Mouse (Mus musculus) erythroblast, embryonic 14.5 days (primary cell): Measurements from ENCODE around the gene Mindy2. TPM values are rescaled to one million over a fixed set of nuclear protein-coding genes. Genes with fewer than 3 reads are reported as not detected.

ENCODE experiments used
- H3K27me3 ChIP-seq: 2 replicates; pipeline ENCODE4 v1.6.1; 2012; ENCODE audit warnings: inconsistent platforms; ENCODE audit not compliant: control insufficient read depth
- H3K36me3 ChIP-seq: 2 replicates; pipeline ENCODE4 v1.6.1; 2012; ENCODE audit warnings: mild to moderate bottlenecking, inconsistent platforms; ENCODE audit not compliant: control insufficient read depth
- H3K4me1 ChIP-seq: 2 replicates; pipeline ENCODE4 v1.6.1; 2012; ENCODE audit warnings: inconsistent platforms; ENCODE audit not compliant: control insufficient read depth
- H3K4me3 ChIP-seq: replicated peaks from 2 replicates; pipeline ENCODE3; 2012; ENCODE audit warnings: moderate library complexity, mild to moderate bottlenecking, inconsistent platforms
- H3K9me3 ChIP-seq: 2 replicates; pipeline ENCODE4 v1.6.1; 2012; ENCODE audit warnings: low read length, inconsistent platforms, mixed read lengths; ENCODE audit not compliant: control insufficient read depth
- GATA1 ChIP-seq: IDR thresholded peaks from 2 replicates; pipeline ENCODE4 v1.6.1; 2012; ENCODE audit warnings: low read length, inconsistent platforms, mixed read lengths
- TAL1 ChIP-seq: IDR thresholded peaks from 3 replicates; pipeline ENCODE4 v1.6.1; 2012; ENCODE audit warnings: low read length, inconsistent platforms, mixed read lengths
- polyA plus RNA-seq: library from polyadenylated mRNA; stranded (reverse); fragments of >175 nt; gene quantifications from 2 replicates; pipeline ENCODE4 v1.2.3, GENCODE M21; 2012

Mindy2 gene
- polyA plus RNA-seq, 1 experiment = 6.8 TPM

DNA sequence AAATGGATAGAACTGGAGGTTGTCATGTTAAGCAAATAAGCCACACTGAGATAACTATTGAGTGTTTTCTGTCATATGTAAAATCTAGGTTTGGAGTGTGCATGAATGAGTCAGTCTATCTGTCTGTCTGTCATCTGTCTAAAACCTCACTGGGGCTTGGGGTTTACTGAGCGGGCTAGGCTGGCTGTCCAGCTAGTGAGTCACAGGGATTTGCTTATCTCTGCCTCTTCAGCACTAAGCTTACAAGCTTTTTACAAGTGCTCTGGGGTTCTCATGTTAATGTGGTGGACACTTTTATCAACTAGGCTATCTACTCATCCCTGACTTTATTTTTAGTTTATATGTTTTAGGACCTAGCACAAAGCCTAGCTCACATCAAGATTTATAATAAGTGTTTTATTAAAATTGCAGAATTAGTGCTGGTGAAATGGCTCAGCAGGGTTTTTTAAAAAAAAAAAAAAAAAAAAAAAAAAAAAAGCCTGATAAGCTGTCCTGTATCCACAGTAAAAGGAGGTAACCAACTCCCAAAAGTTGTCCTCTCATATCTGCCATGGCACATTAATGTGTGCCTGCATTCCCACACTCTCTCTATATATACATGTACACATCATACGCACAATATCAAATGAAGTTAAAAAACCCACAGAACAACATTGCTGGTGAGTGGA, 31.5 kb upstream of the Mindy2 start:
- TF ChIP-seq TAL1 = no peak
- no peak; the same call in 1 of the 2 replicates for TF ChIP-seq GATA1
- H3K36me3 ChIP-seq = peaks cover 85% of the 10 kb centered on the region
- H3K9me3 ChIP-seq = no peaks in the 10 kb centered on the region
- H3K4me3 ChIP-seq = no peak overlapping the region
- peaks cover 93% of the 10 kb centered on the region for H3K4me1 ChIP-seq
- no peaks in the 10 kb centered on the region for H3K27me3 ChIP-seq

DNA sequence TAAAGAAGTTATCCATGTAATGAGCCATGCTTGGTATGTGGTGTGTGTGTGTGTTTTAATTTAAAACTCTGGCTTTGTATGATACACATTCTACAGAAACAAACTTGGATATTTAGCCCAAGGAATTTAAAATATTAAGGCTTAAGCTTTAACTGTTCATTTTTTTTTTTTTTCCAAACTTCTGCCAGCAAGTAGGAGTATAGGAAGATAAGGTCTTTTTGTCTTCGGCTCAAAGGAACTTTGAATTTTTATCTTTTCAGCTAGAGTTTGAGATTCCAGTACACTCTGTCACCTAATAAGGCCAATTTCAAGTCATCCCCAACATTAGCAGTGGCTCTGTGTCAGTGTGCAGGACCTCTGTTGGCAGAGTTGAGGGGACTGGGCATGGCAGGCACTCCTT, 25.2 kb upstream of the Mindy2 start:
- H3K4me1 ChIP-seq = peaks cover 68% of the 10 kb centered on the region
- peak overlapping the region; percentile 83 for H3K4me3 ChIP-seq
- peaks cover 71% of the 10 kb centered on the region for H3K36me3 ChIP-seq
- H3K9me3 ChIP-seq = no peaks in the 10 kb centered on the region
- no peaks in the 10 kb centered on the region for H3K27me3 ChIP-seq
- TF ChIP-seq TAL1 = no peak
- TF ChIP-seq GATA1 = no peak

DNA sequence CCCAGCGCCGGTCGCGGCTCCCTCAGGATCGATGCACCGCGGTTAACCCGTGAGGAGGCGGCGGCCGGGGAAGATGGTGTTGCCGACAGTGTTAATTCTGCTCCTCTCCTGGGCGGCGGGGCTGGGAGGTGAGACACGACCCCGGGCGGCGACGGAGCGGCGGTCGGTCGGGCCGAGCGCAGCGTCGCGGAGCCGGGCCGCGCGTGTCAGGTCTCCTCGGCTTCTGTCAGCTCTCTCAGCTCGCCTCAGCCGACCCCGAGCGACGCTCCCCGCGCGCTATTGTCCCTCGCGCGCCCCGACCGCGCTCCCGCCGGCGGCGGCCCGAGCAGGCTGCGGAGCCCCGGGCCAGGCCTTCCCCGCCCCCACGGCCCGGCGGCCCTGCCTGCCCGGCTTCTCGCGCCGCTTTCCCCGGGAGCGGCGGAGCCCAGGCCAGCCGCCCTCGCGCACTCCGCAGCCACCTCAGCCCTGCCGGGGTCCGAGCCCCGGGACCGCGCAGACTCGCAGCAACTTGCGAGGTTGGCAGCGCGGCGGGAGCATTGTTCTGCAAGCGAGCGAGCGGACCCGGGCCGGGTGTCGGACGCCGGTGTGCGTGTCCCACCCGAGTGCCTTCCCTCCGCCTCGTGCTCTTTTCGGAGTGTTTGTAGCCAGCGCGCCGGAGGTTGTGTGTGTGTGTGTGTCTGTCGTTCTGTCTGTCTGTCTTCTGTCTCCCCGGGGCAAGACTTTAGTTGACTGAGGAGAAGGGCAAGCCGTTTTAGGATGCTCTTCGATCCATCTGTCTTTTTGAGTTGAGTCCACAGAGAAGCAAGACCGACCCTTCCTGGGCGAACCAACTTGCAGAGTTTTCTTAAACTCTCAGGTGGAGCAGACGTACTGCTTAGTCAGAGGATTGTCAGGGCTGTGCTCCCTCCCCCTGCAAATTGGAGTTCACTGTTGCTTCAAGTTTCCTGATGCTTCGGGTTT, 22.4 kb upstream of the Mindy2 start:
- Histone ChIP-seq H3K27me3 (no peaks in the 10 kb centered on the region), H3K4me1 (peaks cover 66% of the 10 kb centered on the region), H3K9me3 (no peaks in the 10 kb centered on the region), H3K36me3 (peaks cover 43% of the 10 kb centered on the region), H3K4me3 (peak overlapping the region; percentile 83)
- no peak for TF ChIP-seq GATA1
- no peak for TF ChIP-seq TAL1

DNA sequence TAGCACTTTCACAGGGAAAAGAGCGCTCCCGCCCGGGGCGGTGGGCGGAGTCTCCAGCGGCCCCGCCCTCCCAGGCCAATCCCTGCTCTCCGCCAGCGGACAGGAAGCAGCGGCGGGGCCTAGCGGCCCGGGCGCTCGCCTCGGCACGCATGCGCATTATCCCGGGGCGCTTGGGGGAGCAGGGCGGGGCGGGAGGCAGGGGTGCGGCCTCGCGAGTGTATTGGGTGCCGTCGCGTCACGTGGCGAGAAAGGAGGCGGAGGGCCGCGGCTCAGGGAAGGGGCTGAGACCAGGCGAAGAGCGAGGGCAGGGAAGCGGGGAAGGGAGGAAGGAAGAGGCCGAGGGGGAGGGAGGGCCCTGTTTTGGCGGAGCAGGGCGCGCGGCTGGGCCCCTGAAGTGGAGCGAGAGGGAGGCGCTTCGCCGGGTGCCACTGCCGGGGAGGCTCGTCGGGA, 21.7 kb upstream of the Mindy2 start, which contains the start of gene Adam10:
Adam10 (plus strand) TSS at position 316 of the 450 bp plus-strand sequence.
- TF ChIP-seq TAL1 (no peak), GATA1 (no peak)
- Histone ChIP-seq H3K4me1 (peaks cover 66% of the 10 kb centered on the region), H3K9me3 (no peaks in the 10 kb centered on the region), H3K4me3 (peak within 1 kb of the TSS; percentile 83), H3K36me3 (peaks cover 37% of the 10 kb centered on the region), H3K27me3 (no peaks in the 10 kb centered on the region)

DNA sequence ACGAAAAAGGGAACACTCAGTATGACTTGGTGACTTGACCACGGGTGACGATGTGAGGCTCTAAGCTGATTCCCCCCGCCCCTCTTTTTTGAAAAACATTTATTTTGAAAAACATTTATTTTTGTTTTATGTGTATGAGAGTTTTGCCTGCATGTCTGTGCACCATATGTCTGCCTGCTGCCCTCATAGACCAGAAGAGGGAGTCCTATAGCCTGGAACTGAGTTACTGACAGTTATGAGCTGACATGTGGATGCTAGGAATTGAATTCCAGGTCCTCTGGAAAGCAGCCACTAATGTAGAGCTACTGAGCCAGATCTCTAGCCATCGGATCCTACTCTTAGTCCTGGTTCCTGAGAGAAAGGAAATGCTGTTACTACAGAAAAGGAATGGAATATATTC, 19.0 kb upstream of the Mindy2 start:
- H3K4me1 ChIP-seq = peaks cover 67% of the 10 kb centered on the region
- no peaks in the 10 kb centered on the region for H3K27me3 ChIP-seq
- H3K36me3 ChIP-seq = peaks cover 12% of the 10 kb centered on the region
- no peak overlapping the region for H3K4me3 ChIP-seq
- H3K9me3 ChIP-seq = no peaks in the 10 kb centered on the region
- no peak for TF ChIP-seq GATA1
- TF ChIP-seq TAL1 = no peak

DNA sequence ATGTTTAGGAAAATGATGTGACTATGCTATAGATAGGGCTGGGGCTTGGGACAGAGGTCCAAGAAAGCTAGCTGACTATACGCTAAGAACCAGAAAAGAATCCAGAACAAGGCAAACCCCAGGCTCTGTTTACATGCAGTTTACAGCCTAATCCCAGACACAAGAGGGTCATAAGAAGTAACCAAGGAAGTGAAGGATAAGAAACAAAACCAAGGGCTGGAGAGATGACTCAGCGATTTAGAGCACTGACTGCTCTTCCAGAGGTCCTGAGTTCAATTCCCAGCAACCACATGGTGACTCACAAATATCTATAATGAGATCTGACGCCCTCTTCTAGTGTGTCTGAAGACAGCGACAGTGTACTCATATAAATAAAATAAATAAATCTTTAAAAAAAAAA, 18.1 kb upstream of the Mindy2 start:
- no peaks in the 10 kb centered on the region for H3K27me3 ChIP-seq
- TF ChIP-seq GATA1 (no peak), TAL1 (no peak)
- no peak overlapping the region for H3K4me3 ChIP-seq
- H3K4me1 ChIP-seq = peaks cover 75% of the 10 kb centered on the region
- no peaks in the 10 kb centered on the region for H3K9me3 ChIP-seq
- H3K36me3 ChIP-seq = peaks cover 5% of the 10 kb centered on the region; the same call in 1 of the 2 replicates

DNA sequence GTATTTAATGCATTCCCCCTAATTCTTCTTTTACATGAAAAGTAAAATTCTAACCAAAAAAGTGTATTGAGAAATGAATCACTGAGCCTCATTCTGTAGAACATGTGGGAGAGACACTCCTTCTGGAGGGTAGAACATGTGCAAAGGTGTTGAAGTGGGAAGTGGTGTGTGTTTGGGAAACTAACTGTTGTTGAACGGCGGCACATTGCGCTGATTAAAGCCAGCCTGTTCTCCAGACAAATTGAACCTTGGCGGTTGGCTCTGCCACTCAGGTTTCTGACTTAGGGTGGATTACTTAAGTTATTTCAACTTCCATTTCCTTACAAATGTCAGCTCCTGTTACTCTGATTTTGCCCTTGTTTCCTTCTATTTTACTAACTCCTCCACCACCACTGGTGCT, 16.7 kb upstream of the Mindy2 start:
- Histone ChIP-seq H3K36me3 (peaks cover 3% of the 10 kb centered on the region; the same call in 1 of the 2 replicates), H3K4me1 (peaks cover 90% of the 10 kb centered on the region), H3K27me3 (no peaks in the 10 kb centered on the region), H3K4me3 (no peak overlapping the region), H3K9me3 (no peaks in the 10 kb centered on the region)
- TF ChIP-seq TAL1 = no peak
- TF ChIP-seq GATA1 = no peak

DNA sequence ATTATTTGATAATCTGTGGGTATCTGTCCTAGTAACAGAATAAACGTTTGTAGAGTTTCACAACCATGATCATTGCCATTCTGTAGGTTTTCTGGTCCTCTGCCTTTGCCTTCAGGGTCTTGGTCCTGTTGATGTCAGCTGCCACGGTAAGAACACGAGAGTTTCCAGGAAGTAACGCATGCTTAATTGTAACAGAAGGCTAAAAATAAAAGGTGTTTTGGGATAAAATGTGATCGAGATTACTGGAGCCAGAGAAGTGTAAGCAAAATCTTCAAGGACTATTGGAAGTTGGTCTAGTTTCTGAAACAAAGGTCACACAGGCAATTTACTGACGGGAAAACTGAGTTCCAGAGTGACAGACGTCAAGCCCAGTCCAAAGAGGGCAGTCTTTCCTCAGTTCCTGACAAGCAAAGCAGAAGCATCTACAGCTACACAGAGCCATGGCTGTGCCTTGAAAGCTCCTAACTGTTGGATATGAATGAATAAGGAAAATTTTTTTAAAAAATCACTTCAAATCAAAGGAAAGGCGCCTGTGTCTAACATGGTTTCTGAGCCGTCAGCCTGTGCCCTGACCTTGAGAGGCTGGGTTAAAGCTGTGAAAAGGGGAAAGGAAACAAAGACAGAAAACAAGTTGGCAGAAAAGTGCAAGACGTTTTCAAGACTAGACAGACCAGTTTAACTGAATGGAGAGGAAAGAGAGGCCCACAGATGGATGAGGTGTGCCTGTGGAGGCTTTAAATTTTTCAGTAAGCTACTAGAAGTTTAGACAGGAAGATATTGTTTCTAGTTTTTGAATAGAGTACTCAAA, 15.0 kb upstream of the Mindy2 start:
- Histone ChIP-seq H3K4me1 (peaks cover 89% of the 10 kb centered on the region), H3K4me3 (no peak overlapping the region), H3K27me3 (no peaks in the 10 kb centered on the region), H3K36me3 (peaks cover 15% of the 10 kb centered on the region), H3K9me3 (peaks cover 4% of the 10 kb centered on the region)
- TF ChIP-seq TAL1 (no peak), GATA1 (no peak)

DNA sequence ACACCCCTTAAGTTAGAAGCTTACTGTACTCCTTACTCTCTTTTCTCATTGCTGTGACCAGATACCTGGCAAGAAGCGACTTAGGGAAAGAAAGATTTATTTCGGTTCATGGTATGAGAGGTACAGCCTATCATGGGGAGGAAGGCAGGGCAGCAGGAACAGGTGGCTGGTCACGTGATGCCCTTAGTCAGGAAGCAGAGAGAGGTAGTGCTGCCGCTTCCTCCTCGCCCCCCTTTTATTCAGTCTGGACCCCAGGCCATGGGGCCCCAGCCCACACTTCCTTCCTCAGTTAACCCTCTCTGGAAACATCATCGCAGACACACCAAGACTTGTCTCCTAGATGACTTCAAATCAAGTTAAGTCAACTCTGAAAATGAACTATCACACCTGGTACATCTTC, 14.3 kb upstream of the Mindy2 start:
- peak overlapping the region; percentile 29 for H3K4me3 ChIP-seq
- TF ChIP-seq TAL1 = no peak
- TF ChIP-seq GATA1 = no peak
- peaks cover 4% of the 10 kb centered on the region for H3K9me3 ChIP-seq
- H3K36me3 ChIP-seq = peaks cover 20% of the 10 kb centered on the region
- peaks cover 89% of the 10 kb centered on the region for H3K4me1 ChIP-seq
- no peaks in the 10 kb centered on the region for H3K27me3 ChIP-seq
